Mouse (Mus musculus): ENCODE results near the gene Myl6.
"Not testable (repeated sequence)": the region's sequence is repeated elsewhere in the genome, so short reads cannot be mapped to it uniquely, and the experiment has no call there.

The Myl6 gene

DNA sequence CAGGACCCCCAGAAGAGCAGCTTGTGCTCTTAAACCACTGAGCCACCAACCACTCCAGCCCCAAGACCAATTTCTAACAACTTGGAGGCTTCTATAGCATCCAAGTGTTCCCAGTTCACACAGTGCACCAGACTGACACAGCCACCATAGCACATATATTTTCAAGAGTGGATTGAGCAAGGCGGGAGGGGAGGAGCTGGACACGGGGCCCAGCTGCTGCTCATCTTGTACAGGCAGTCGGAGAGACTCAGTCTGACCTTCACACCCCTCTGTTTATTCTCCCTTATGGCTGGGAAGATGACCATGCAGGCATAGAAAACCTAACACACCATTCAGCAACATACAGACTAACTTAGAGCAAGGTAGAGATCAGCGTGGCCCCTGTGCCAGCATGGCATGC, 15.9 kb upstream of the Myl6 start:
- DNase-seq (ENCODE audit: low spot score): no peak

DNA sequence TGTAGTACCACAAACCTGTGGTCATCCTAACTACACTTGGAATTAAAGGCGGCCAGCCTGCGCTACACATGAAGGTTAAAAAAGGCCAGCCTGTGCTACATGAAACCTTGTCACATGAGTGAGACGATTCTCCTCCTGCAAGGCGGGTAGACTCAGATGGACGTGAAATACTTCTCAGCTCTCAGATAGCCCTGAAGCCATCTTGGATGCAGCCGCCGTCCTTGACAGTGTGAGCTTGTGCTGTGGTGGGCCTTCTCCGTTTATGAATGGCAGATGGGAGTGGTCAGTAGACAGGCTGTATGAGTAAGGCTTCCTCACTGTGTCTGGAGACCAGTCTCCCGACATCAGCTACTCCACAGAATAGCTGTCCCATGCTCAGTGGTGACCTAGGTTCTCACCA, 15.3 kb upstream of the Myl6 start:
- no peak for DNase-seq (ENCODE audit: low spot score)

DNA sequence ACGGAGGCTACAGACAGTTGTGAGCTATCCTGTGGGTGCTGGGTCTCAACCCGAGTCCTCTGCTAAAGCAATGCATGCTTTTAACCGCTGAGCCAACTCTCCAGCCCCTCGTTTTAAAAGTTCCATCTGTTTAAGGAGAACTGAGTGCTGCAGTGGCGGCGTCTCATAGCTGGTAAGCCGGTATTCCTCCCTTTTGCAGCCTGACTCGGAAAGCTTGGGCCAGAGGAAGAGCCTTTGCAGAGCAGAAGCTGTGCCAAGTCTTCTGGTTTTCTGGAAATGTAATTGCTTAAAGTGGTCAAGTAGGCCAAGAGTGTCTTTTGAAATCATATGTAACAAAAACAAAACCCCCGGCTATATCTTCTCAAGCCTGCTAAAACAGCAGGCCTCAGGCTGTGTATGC, 14.3 kb upstream of the Myl6 start:
- no peak for DNase-seq (ENCODE audit: low spot score)

DNA sequence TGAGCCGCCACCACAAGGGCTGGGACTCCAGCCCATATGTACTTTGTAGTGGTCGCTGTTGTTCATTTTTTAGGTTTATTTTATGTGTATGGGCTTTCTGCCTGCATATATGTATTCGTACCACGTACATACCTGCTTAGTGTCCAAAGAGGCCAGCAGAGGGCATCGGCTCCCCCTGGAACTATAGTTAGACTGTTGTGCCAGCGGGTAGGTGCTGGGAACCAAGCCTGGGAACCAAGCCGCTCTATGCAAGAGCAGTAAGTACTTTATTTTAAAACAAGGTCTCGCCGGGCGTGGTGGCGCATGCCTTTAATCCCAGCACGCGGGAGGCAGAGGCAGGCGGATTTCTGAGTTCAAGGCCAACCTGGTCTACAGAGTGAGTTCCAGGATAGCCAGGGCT, 12.0 kb upstream of the Myl6 start:
- no peak for DNase-seq (ENCODE audit: low spot score)

DNA sequence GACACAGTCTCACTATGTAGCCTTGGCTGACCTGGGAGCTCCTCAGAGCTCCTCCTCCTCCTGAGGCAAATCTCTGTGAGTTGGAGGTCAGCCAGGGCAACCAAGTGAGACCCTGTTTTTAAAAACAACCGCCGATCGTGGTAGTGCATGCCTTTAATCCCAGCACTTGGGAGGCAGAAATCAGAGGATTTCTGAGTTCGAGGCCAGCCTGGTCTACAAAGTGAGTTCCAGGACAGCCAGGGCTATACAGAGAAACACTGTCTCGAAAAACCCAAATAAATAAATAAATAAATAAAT, 11.4 kb upstream of the Myl6 start:
- DNase-seq (ENCODE audit: low spot score): not testable (repeated sequence)

DNA sequence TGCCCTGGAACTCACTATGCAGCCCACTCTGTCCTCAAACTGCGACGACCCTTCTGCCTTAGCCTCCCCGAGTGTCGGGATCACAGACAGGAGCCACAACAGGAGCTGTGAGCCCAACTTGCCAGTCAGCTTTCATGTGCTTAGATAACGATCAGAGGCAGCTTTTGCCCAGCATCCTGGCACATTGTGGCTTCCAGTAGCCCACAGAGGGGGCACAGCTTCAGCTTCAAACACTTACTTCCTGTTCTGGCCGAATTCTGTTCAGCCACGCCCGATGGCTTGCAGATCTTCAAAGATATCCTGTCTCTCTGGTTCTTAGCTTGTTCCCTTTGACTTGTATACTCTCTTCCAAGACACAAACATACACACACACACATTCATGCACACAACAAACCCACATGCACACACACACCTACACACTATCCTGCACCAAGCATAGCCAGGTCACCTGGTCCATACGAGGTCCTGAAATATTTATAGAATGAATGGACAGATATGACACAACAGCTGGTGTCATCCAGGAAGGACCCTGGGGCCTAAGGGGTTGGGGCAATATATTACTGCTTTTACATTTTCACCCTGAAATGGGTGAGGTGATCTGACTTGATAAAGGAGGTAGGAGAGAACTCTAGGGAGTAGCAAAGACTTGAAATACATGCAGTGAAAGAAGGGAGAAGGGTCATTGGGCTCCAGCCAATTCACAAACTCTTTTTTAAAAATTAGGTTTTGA, 10.9 kb upstream of the Myl6 start:
- DNase-seq (ENCODE audit: low spot score): no peak

DNA sequence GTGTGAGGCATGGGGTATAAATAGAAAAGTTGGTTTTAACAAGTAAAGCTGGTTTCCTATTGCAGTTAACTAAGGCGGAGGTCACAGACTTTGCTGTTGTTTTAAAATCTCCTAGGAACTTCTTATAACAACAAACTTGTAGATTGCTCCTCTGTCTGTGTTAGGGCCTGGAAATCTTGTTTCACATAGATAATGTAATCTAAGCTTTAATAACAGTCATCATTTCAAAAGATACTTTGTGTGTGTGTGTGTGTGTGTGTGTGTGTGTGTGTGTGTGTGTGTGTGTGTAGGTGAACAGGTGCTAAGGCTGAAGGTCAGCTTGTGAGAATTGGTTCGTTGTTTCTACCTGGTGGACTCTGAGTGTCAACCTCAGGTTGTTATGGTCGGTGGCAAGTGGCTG, 10.1 kb upstream of the Myl6 start:
- DNase-seq (ENCODE audit: low spot score): no peak

DNA sequence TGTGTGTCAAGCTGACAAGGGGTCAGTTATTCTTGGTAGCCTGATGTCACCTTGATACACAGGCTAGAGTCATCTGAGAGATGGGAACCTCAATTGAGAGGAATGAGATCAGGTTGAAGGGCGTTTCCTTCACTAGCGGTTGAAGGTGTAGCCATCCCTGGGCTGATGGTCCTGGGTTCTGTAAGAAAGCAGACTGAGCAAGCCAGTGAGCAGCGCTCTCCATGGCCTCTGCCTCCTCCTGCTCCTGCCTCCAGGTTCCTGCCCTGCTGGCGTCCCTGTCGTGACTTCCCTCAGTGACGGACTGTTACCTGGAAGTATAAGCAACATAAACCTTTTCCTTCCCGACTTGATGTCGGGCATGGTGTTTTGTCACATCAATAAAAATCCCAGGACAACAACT, 9.6 kb upstream of the Myl6 start:
- DNase-seq (ENCODE audit: low spot score): no peak

DNA sequence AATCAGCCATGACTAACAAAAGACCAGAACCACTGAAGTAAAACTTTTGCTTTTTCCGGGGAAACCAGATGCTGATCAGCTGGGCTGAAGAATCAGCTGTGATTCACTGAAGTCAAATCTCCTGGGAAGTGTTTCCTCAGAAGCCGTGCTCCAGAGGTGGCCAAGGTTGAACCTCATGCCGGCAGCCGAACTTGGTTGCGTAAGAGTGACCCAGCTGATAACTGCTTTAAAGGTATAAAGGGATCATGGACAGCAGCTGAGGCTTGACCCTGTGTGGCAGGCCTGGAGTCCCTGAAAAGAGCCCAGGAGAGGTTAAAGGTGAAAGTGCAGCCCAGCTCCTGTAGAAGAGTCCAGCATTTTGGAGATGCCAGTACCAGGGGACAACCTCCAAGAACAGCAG, 8.4 kb upstream of the Myl6 start:
- DNase-seq (ENCODE audit: low spot score): no peak

DNA sequence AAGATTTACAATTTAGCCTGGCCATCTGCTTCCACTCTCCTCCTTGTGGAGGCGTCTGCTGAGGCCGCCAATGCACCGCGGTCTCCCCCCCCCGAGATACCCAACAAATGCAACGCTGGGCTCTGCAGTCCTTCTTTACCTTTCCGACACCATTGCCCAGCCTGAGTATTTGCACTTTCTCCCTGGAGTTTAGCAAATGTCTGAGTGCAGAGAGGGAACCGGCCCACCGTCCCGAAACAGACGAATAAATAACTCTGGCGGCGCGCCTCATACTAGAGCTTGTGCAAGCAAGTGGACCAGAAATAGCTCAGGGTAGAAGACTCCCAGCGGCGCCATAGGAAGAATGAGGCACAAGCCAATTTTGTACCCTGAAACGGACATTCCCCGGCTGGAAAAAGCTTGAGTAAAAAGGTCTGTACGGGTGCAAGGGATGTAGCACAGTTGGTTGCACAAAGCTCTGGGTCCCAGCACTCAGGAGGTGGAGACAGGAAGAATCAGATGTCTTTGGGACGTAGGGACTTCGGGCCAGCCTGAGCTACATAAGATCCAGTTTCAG, 5.2 kb upstream of the Myl6 start:
- DNase-seq (ENCODE audit: low spot score): peak; percentile 56

DNA sequence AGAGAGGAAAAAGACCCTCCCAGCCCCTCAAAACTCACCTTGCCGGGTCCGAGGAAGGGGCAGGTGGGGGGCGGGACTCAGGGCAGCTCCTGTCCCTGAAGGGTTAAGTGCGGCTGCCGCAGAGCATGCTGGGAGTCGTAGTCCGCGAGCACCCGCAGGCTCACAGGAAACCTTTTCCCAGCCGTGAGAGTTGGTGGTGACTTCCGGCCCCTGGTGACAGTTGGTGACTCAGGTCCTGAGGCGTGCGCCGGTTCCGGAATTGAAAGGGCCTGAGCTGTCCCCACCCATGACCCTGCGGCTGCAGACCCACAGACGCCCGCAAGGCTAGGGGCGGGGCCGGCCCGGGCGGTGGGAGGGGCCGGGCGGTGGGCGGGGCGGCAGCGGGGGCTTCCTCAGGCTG, 4.6 kb upstream of the Myl6 start, which contains the start of gene Myl6b:
Gene Myl6b (minus strand): TSS at position 96 of the 400 bp plus-strand sequence.
- DNase-seq (ENCODE audit: low spot score): peak; percentile 73

DNA sequence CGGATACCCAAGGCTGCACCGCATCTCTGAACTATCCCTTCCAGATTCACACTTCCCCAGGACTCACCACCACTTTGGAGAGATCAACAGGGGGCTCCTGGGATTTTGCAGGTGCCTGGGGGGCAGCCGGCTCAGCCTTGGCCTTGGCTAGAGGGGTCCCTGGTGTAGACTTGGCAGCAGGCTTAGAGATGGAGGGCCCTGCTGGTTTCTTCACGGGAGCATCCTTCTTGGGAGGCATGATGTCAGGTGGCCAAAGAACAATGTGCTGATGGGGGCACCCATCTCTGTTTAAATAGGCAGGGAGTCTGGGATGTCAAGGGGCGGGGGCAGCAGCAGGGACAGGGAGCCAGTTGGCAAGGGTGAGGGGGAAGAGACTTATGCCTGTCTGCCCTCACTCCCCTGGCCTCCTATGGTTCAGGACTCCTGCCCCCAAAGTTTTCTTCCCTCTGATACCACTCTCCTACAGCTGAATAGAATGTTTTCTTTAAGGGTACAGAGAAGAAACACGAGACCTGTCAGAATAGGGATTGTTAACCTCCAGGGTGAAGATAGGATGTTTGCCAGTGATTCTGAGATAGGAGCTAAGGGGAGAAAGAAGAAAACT, 3.3 kb upstream of the Myl6 start:
- no peak for DNase-seq (ENCODE audit: low spot score)

DNA sequence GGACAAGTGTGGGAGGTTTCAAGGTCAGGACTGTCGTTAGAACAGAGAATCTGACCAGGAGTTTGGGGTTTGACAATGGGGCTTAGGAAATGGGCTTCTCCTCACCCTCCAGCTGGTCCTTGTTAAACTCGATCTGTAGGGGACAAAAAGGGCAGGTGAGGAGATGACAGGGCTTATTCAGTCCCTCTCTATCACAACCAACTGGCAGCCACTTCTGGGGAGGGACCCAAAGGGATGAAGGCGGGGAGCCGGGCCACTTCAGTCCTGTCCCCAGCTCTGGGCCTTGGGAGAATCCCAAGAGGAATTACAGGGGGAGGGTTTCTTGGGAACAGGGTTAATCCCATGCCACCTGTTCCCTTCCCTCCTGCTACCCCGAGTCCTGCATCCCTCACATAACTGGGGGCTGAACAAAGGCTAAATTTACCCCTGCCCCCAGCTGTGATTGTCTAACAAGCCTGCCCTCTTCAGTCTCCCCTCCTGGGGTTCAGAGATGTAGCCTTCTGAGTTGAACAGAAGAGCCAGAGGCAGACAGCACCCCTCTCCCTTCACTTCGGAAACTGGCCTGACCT, 2.6 kb upstream of the Myl6 start:
- DNase-seq (ENCODE audit: low spot score): no peak

DNA sequence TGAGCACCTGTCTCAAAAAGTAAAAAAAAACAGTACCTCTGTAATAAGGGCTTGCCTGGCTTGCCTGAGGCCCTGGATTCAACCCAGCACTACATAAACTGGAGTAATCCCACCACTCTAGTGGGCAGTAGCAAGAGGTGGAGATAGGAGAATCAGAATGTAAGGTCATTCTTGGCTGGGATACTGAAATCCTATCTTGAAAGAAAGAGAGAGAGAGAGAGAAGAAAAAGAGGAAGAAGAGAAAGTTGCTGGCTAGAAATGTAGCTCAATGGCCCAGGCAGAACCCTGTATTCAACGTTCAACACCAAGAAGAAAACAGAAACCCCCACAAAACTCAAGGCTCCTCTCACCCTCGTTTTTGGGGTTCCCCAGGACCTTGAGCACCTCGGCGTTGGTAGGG, 2.0 kb upstream of the Myl6 start:
- DNase-seq (ENCODE audit: low spot score): no peak

DNA sequence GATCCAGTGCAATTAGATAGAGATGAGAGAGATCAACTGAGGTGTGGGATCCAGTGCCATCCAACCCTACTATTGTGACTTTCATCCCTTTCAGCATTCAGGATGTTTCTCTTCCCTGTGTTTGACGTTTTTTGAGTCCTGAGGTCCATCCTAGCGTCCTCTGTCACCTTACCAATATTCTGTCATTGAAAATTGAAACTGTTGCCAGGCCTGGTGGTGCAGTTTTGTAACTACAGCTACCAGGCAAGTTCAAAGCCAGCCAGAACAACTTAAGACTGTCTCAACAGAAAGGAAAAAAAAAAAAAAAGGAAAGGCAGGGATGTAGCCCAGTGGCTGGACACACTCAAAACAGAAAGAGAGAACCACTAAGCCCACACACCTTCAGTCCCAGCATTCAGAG, 1.3 kb upstream of the Myl6 start:
- DNase-seq (ENCODE audit: low spot score): no peak

DNA sequence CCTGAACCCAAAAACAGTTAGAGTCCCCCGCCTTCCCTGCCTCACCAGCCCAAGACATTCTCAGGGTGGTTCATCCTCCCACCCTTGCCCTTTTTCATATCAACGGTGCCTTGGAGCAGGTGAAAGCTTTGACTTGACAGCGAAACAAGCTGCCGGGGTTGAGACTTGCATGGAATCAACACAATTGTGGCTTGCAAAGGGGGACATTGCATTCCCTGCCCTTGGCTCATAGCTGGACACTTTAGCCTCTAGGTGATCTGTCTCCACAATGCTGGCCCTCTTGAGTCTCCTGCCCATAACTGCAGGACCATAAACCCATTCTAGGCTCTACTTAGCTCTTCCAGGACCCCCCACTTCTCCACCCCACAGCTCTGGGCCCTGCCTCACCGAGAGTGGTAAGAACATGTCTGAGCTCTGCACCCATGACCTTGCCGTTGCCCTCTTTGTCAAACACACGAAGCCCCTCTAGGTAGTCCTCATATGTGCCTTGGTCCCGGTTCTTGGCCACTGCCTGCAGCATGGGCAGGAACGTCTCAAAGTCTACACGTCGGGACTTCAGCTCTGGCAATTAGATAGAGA, 811 bp upstream of the Myl6 start:
- no peak for DNase-seq (ENCODE audit: low spot score)

DNA sequence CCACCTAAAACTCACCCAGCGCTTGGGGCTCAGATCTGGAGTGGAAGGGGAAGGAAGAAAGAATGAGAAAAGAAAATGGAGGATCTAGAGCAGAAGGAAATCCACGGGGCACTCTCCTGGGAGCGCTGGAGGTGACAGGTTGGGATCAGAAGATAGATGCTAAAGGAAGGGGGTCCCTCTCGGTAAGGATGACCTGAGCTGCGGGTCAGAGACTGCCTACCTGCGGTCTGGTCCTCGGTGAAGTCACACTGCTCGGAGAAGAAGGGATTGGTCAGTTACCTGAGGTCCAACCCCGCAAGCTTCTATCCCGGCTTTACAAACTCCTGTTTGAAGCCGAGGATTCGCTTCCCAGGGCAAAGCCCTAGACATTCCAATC, 638 bp downstream of the Myl6 start:
- DNase-seq (ENCODE audit: low spot score): no peak

DNA sequence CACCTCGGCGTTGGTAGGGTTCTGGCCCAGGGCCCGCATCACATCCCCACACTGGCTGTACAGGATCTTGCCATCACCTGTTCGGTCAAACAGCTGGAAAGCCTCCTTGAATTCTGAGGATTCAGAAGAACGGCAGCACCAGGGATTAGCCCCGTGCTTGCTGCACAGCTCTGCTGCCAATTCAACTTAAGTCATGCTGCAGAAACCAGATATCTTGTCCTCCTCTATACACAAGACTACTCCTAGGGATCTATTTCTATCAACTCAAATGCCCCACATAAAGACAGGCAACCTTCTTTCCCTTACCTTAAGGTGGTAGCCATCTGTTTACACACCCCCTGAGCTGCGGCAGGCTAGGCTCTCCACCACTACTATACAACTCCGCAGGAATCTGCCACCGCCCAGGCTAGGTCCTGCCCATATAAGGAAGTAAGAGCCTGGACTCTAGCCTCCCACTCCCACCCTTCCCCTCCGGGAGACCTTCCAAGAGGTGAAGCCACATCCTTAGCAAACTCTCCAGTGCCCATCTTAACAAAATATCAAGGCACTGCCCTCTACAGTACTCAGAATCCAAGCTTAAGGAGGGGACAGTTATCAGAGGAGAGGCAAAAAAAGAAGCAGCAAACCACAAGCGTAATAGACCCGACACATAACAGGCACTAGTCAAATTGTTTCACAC, 1.2 kb downstream of the Myl6 start:
- no peak for DNase-seq (ENCODE audit: low spot score)

DNA sequence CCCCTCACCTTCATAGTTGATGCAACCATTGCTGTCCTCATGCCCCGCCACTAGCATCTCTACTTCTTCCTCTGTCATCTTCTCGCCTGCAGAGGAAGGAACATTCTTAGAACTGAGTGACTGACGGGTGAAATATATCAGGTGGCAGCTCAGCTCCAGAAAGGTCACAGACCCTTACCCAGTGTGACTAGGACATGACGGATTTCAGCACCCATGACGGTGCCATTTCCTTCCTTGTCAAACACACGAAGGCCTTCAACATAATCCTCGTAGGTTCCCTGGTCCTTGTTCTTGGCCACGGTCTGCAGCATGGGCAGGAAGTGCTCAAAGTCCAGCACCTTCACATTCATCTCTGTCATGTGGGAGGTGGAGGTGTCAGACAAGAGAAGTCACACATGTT, 1.9 kb downstream of the Myl6 start:
- DNase-seq (ENCODE audit: low spot score): not testable (repeated sequence)

DNA sequence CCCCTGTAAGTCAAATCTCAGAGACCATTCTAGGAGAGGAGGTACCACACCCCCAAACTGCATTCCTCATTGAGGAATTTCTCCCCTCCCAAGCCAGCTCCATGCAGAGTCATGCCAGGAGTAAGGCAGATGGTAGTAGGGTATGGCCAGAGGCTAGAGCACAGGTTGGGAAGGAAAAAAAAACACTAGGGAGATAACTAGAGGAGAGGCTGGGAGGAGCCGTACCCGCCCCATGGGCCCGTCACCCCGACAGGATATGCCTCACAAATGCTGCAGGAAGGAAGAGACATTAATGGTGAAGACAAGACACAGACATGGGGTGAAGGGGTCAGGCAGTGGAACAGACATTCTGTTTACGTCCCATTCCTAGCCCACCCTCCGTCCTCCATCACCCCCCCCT, 2.5 kb downstream of the Myl6 start:
- no peak for DNase-seq (ENCODE audit: low spot score)

DNA sequence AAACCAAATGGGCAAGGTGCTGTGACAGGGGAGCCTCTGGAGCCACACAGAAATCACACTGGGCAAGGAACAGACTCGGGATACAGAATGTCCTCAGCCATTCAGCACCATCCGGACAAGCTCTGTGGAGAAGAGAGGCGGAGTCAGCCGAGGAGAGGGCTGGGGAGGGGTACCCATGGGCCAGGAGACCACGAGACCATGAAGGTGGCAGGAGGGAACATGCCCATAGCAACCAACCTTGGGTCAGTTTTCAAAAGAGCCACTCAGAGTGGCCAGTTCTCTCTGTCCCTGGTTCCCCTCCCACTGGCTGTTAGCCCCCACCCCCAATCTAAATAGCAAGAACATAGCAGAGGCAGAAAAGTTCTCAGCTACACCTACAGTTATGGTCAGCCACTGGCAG, 3.0 kb downstream of the Myl6 start:
- DNase-seq (ENCODE audit: low spot score): no peak

DNA sequence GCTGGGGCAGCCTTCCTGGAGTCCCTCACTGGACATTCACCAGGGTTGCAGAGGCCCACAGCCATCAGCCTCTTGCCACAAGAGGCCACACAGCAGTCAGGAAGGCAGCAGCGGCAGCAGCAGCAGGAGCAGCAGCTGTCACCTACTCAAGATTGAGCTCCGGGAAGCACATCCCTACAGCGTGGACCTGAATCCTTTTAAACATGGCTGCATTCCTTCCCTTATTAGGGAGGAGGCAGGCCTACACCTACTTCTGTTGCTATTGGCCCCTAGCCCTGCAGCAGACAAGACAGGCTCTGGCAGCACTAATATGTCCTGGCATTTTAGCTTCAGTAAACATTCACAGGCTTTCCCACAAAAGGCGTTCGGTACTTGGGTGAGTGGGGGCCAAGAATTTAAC, 3.7 kb downstream of the Myl6 start:
- no peak for DNase-seq (ENCODE audit: low spot score)

DNA sequence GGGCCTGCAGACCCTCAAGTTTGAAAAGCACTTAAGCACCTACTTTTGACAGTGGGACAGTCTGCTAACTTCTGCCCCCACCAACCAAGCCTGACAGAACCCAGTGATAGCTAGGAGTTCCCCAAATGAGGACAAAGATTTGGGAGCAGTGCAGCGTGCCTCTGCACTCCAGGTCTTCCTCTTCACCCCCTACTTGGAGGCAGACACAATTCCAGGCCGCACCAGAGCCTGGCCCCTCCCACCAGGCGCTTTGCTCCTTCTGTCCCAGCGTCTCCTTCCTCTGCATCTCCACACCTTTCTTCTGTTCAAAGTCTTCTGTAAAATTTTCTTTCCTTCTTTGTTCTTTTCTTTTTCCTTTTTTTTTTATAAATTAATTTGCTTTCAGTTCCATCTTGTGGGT, 4.2 kb downstream of the Myl6 start:
- DNase-seq (ENCODE audit: low spot score): no peak
